8 mouse cellular contexts compared by ENCODE assay signal in the genomic region with DNA sequence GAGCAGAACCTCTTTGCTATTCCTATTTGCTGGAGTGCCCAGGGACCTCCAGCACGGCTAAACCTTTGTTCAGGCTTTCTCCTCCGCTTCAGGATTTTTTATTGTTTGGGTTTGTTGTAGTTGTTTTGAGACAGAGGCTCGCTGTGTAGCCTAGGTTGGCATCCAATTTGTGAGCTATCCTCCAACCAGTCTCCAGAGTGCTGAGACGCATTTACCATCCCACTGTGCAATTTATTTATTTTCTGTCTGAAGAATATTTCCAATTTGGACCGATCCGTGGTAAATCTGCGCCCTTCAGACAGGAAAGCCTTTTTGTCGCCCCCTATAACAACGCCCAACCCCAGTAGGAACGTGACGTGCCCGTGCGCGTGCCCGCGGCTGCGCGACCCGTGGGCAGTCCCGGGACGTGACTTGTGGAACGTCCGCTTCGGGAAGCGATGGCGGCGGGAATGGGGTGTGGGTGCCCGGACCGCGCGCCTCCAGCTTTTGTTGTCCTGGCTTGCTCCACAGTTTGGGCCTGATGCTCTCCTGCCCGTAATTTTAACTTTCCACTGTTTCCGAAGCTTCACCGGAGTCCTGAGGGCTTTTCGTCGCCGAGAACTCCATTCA. TPM values are rescaled to one million over a fixed set of nuclear protein-coding genes. Genes with fewer than 3 reads are reported as not detected.
A peak's percentile ranks its signal among the peaks of the same experiment; 100 is the strongest.
DNase-seq lines count a peak whose midpoint lies in the region; ATAC-seq lines count a peak whose summit lies in the region.

No protein-coding gene starts in this region.

- H3K36me3 ChIP-seq in heart, embryonic 14.5 days (ENCODE audit: control insufficient read depth, insufficient read depth, low read length) = peaks cover 26% of the 10 kb centered on the region
- peaks cover 18% of the 10 kb centered on the region for H3K36me3 ChIP-seq in liver, embryonic 12.5 days
- H3K36me3 ChIP-seq in stomach, embryonic 15.5 days = no peaks in the 10 kb centered on the region

- peak; percentile 87 for DNase-seq in CD4-positive, CD25-positive, alpha-beta regulatory T cell, adult 2 months (ENCODE audit: low read depth, low spot score)
- peak; percentile 96 for DNase-seq in kidney, postnatal 10 days
- DNase-seq in neural tube, embryonic 10.5 days (ENCODE audit: extremely low spot score, low spot score) = peak; percentile 95

- peak overlapping the region; percentile 82 for H3K4me3 ChIP-seq in brown adipose tissue, adult 24 weeks (ENCODE audit: insufficient read depth, low read depth, low read length)
- H3K4me3 ChIP-seq in heart, embryonic 14.5 days (ENCODE audit: control insufficient read depth in 1 of 2, insufficient read depth in 1 of 2, low read depth in 1 of 2, low read length in 2 of 2) = peak overlapping the region; percentile 81 to 97
- H3K4me3 ChIP-seq in liver, embryonic 12.5 days = peak overlapping the region; percentile 96
- H3K4me3 ChIP-seq in stomach, embryonic 15.5 days (replicated peaks) = peak overlapping the region; percentile 87

- WGBS in heart, embryonic 14.5 days = 0% methylated on average over 37 of the region's 37 CpGs
- under 1% methylated on average over 37 of the region's 37 CpGs for WGBS in liver, embryonic 12.5 days (ENCODE audit: insufficient replicate concordance)
- WGBS in stomach, embryonic 15.5 days = under 1% methylated on average over 37 of the region's 37 CpGs

- peak overlapping the region; percentile 98 for H3K4me2 ChIP-seq in heart, embryonic 14.5 days (ENCODE audit: low read length)
- H3K4me2 ChIP-seq in liver, embryonic 12.5 days = peak overlapping the region; percentile 95
- peak overlapping the region; percentile 61 for H3K4me2 ChIP-seq in stomach, embryonic 15.5 days

- peaks cover 9% of the 10 kb centered on the region for H3K4me1 ChIP-seq in brown adipose tissue, adult 24 weeks (ENCODE audit: control insufficient read depth, insufficient read depth, insufficient read length, low read length)
- H3K4me1 ChIP-seq in heart, embryonic 14.5 days (ENCODE audit: control insufficient read depth in 2 of 2, insufficient read depth in 2 of 2, low read length in 2 of 2) = peaks cover 8 to 24% of the 10 kb centered on the region in 2 experiments
- peaks cover 39% of the 10 kb centered on the region for H3K4me1 ChIP-seq in liver, embryonic 12.5 days
- peaks cover 23% of the 10 kb centered on the region for H3K4me1 ChIP-seq in stomach, embryonic 15.5 days

- ATAC-seq in erythroid progenitor cell, adult 5-6 weeks (replicated peaks; ENCODE audit: low FRiP score, poor library complexity, severe bottlenecking) = peak; percentile 71
- peak; percentile 78 for ATAC-seq in heart, embryonic 14.5 days (ENCODE audit: insufficient number of reproducible peaks, insufficient read depth, low FRiP score, low read depth)
- ATAC-seq in liver, embryonic 12.5 days = peak; percentile 74
- ATAC-seq in stomach, embryonic 15.5 days (ENCODE audit: insufficient read depth, low FRiP score, low read depth) = peak; percentile 78

- no peaks in the 10 kb centered on the region for H3K27me3 ChIP-seq in heart, embryonic 14.5 days (ENCODE audit: control insufficient read depth, insufficient read depth, low read length)
- H3K27me3 ChIP-seq in liver, embryonic 12.5 days (replicated peaks) = peaks cover 9% of the 10 kb centered on the region; the same call in 1 of the 2 replicates
- H3K27me3 ChIP-seq in stomach, embryonic 15.5 days (replicated peaks) = no peaks in the 10 kb centered on the region

- peak overlapping the region; percentile 95 for H3K9ac ChIP-seq in heart, embryonic 14.5 days (ENCODE audit: low read length)
- peak overlapping the region; percentile 97 for H3K9ac ChIP-seq in liver, embryonic 12.5 days
- peak overlapping the region; percentile 25 for H3K9ac ChIP-seq in stomach, embryonic 15.5 days

- peak overlapping the region; percentile 99 for H3K27ac ChIP-seq in brown adipose tissue, adult 24 weeks (replicated peaks; ENCODE audit: low read depth, low read length)
- H3K27ac ChIP-seq in heart, embryonic 14.5 days (replicated peaks in 1 of 2; ENCODE audit: control insufficient read depth in 1 of 2, insufficient read depth in 1 of 2, low read depth in 2 of 2, low read length in 2 of 2) = peak overlapping the region; percentile 99
- peak overlapping the region; percentile 98 for H3K27ac ChIP-seq in liver, embryonic 12.5 days
- H3K27ac ChIP-seq in stomach, embryonic 15.5 days = peak overlapping the region; percentile 99

- H3K9me3 ChIP-seq in heart, embryonic 14.5 days (ENCODE audit: control insufficient read depth, low read length) = no peaks in the 10 kb centered on the region
- H3K9me3 ChIP-seq in liver, embryonic 12.5 days (replicated peaks) = no peaks in the 10 kb centered on the region
- no peaks in the 10 kb centered on the region for H3K9me3 ChIP-seq in stomach, embryonic 15.5 days

RNA-seq across cellular contexts. Expression of a gene that starts 0.8 kb away (rescaled TPM):
- polyA plus RNA-seq in brown adipose tissue, adult 24 weeks (2012; ENCODE audit: insufficient read depth, insufficient read length, missing spikeins) = 29.3 and 30.4 TPM in 2 replicates
- 20.5 TPM in 2 replicates for total RNA-seq in erythroid progenitor cell, adult 5-6 weeks (2015; ENCODE audit: low replicate concordance)
- 18.8 and 21.3 TPM in 2 replicates for total RNA-seq in erythroid progenitor cell, adult 5-6 weeks (2017; ENCODE audit: low replicate concordance)
- 33.9 and 39.3 TPM in 2 replicates for polyA plus RNA-seq in heart, embryonic 14.5 days (2014; fragmentation: Nextera tagmentation; extraction: Ambion mirVana)
- 32.7 and 33.2 TPM in 2 replicates for polyA plus RNA-seq in liver, embryonic 12.5 days (2016; fragmentation: Nextera tagmentation; extraction: Ambion mirVana)
- polyA plus RNA-seq in stomach, embryonic 15.5 days (2015; fragmentation: Nextera tagmentation; extraction: Ambion mirVana) = 40.9 and 41.2 TPM in 2 replicates

Comparison
In these comparisons a context has a peak if more than half of its experiments do, and no peak if none do; other contexts are left out.
1. Peak in every context shown above with its lines: DNase-seq, ATAC-seq, H3K4me3 ChIP-seq and H3K27ac ChIP-seq.
2. H3K9ac ChIP-seq: peak in every context shown above with its lines; median percentile 97 in liver, embryonic 12.5 days; 95 in heart, embryonic 14.5 days; 25 in stomach, embryonic 15.5 days.